Mouse (Mus musculus) kidney, postnatal 4 days (tissue): Measurements from ENCODE around the gene Ankib1.
"Not testable (repeated sequence)": the region's sequence is repeated elsewhere in the genome, so short reads cannot be mapped to it uniquely, and the experiment has no call there.

Source experiments
- DNase-seq, 2 experiments: peaks; one replicate each; pipeline ENCODE4 v3.0.0; 2021; ENCODE audit warnings: mixed read lengths in 2 of 2

Gene Ankib1

GRCm38 (mm10) chr5:3802433-3803291, at the start of gene Ankib1, which contains the start of gene Krit1:
Gene Ankib1 (minus strand): TSS chr5:3802925.
Gene Krit1 (plus strand): TSS chr5:3803184.
- peak; percentile 93 to 95 for DNase-seq

DNA sequence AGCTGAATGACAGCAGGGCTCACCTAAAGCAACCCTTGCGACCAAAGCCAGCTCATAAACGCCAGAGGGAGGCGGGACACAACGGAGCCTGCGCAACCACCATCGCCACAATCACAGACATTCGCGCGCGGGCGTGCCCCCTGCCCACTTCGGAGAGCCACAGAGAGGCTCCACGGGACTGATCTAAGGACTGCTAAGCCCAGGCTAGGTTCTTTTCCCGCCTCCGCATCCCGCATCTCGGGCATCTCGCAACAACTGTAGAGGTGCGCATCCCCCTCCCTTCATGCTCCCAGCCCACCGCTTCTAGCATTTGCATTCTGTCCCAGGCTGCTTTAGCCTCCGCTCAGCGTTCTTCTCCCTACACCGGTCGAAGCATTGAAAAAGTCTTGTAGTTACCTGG, 42.3 kb upstream of the Ankib1 start, which contains the start of gene Lrrd1:
Gene Lrrd1 (plus strand): TSS at position 148 of the 400 bp plus-strand sequence.
- peak; percentile 21 to 39 for DNase-seq

DNA sequence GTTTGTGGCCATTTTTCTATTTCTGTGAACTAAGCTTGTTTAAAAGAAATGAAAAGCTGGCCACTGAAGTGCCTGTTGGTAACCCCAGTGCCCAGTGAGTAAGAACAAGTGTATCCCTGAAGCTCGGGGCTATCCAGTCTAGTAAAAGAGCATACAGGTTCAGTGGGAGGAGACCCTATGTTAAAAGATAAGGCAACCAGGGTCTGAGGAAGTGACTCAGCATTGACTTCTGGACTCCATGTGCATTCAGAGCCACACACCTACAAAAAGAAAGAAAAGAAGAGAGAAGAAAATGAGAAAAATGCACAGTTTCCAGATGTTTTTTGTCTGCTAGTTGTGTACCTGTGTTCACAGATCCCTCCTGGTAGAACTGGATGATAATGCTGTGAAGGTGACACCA, 31.4 kb upstream of the Ankib1 start:
- no peak for DNase-seq

GRCm38 (mm10) chr5:3808472-3808871, 5.7 kb upstream of the Ankib1 start:
- DNase-seq, result no peak

DNA sequence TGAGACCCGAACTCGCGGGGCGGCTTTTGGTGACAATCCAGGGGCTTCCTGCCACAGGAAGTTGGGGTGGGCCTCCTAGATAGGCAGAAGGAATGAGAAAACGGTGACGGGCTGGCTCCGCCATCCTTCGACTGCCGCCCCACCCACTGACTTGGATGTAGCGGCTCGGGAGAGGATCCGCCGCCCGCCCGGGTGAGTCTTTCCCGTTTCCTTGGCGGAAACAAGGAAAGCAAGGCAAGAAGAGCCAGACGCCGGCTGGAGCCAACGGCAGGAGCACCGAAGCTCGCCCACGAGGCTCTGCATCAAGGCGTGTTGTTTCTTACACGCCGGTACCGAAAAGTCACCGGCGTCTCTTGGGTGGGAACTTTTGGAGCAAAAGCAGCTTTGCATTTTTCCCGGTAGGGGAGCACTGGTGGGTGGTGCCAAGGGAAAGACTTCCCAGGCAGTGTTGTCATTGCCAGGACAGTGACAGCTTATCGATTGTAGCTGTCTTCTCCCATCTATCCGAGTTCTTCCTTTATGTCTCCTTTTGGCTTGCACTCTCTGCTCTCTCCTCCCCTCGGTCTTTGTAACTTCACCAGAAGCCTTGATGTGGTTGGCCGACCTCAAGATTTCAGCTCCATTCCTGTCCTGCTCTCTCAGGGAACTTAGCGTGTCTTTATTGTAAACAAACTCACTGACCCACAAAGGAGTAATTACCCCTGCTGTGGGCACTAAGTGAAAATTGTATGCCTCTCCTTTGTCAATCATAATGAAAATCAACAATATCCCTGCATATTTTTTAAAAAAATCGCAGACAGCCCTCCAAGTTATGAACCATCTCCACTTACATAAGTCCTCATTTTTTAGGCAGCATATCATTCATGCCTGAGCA, 804 bp upstream of the Ankib1 start:
- DNase-seq, result no peak

DNA sequence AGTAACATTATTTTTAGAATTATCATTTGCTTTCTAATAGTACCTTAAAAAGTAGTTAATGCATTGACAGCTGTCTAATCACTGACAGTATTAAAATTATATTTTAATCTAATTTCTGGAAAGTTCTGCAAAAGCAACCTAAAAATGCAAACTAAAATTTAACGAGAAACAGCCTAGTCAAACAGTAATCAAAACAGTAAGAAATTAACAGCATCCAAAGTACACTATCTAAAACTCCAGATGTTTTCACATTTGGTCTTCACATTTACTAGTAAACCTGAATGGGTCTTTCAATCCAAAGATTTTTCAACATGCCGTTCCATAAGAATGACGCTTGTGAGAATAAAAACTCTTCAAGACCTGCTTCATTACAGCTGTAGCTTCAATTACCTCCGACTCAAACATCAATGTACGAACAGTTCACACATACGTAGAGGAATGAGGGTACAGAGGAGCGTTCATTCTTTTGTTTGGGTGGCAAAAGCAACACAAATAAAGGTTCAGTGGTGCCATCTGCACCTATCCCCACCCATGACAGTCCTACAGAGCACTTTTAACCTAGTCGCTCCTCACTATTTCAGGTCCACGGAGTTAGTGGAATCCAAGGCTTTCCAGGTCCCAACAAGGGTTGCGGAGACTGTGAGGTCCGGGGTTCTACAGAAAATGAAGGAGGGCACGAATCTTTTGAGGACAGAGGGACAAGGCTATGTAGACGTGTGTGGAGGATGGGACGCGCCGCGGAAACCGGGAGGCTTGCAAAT, 873 bp downstream of the Ankib1 start:
- DNase-seq, result no peak

DNA sequence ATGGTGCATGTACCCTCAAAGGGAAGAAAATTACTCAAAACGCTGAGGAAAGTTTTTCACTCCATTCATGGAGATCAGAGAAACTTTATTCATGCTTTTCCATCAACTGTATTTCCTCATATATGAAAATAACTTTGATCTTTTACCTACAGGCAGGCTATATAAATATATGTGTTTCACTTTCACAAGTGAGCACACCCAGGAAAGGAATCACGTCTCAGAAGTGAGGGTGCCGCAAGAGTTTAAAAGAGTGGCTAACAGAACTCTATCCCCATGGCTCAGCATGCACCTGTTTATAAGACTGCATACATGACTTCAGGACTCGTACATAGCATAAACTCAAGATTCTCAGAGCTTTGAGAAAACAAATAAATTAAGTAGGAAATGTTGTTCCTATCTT, 1.8 kb downstream of the Ankib1 start:
- DNase-seq, result no peak

- DNase-seq, result no peak
Observed at GRCm38 (mm10) chr5:3800041-3800440, 2.7 kb downstream of the Ankib1 start.

DNA sequence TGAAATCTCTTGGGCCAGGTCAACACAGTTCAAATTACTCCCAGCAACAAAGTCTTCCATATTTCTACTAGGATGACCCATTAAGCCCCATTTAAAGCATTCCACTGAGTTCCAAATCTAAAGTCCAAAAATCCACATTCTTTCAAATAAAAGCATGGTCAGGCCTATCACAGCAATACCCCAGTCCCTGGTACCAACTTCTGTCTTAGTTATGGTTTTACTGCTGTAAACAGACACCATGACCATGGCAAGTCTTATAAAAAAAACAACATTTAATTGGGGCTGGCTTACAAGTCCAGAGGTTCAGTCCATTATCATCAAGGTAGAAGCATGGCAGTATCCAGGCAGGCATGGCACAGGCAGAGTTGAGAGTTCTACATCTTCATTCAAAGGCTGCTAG, 4.1 kb downstream of the Ankib1 start:
- DNase-seq, result not testable (repeated sequence)

GRCm38 (mm10) chr5:3797101-3797500, 5.6 kb downstream of the Ankib1 start:
- not testable (repeated sequence) for DNase-seq

- no peak for DNase-seq
Observed at GRCm38 (mm10) chr5:3791048-3791447, 11.7 kb downstream of the Ankib1 start.

DNA sequence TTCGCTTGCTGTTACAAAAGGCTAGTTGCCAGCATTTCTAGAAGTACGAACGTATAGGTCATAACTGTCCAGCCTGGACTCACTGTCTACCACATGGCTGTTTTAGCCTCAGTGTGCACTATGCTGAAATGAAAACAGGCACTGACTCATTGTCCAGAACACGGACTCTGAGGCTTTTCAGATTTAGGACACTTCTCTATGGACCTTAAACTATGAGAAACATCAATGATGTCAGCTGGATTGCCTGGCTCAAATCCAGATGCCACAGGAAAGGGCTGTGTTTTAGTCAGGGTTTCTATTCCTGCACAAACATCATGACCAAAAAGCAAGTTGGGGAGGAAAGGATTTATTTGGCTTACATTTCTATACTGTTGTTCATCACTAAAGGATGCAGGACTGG, 15.2 kb downstream of the Ankib1 start:
- peak; percentile 4 to 7 for DNase-seq

DNA sequence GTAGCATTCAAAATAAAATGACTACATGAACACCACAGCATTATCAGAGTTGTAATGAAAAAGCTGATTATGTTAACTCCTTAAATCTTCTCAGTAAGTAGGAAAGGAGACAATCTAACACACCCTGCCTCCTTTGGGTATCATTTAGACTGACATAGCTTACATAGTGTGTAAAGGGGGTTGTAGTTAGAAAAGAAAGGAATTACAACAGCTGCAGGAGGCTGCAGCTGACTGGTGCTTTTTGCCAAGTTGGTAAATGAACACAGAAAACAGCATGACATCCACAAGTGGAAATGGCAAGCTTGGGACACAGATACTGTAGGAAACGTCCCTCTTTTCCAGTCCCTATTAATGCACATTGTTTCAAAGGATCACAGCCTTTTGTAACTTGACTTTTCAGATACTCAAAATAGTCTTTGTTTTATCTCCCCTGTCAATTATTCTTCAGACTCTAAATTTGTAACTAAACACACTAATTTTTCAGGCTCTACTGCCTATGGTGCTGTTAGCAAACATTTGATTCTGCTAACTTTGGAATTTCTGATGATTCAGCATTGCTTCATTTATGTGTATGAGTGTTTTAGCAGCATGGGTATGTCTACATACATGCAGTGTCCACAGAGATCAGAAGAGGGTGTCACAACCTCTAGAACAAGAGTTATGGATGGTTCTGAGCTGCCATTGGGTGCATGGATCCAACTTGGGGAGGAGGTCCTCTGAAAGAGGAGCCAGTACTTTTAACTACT, 17.8 kb downstream of the Ankib1 start:
- no peak for DNase-seq

DNA sequence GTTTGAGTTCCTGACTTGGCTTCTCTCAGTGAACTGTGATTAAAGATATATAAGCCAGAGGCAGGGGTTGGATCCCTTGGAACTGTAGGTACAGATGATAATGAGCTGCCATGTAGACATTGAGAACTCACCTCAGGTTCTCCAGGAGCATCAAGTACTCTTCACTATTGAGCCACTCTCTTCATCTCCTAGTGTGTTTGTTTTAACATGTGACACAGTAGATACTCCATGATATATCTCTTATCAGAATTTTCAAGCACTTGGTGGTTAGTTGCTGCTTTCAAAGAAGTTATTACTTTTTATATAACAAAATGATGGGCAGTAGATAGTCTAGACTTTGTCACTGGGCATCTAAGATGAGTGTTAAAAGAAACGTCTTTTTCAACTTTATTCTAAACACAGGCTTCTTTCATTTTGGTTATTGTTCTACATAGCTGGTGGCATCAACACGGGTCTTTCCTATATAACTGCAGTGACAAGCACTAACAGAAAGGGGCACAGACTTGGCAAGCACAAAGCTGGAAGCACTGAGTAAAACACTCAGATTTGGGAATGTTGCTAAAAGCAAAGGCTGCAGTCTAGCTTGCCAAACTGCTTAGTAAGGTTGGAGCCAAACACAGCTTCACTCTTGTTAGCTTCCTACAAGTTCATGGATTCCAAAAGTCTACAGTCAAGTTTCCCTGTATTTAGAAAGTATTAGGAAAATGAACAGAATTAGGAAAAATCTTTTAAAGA, 18.6 kb downstream of the Ankib1 start:
- no peak for DNase-seq

GRCm38 (mm10) chr5:3782670-3783069, 20.1 kb downstream of the Ankib1 start:
- DNase-seq, result peak; percentile 3 to 16

GRCm38 (mm10) chr5:3772017-3772416, 30.7 kb downstream of the Ankib1 start:
- DNase-seq, result no peak

DNA sequence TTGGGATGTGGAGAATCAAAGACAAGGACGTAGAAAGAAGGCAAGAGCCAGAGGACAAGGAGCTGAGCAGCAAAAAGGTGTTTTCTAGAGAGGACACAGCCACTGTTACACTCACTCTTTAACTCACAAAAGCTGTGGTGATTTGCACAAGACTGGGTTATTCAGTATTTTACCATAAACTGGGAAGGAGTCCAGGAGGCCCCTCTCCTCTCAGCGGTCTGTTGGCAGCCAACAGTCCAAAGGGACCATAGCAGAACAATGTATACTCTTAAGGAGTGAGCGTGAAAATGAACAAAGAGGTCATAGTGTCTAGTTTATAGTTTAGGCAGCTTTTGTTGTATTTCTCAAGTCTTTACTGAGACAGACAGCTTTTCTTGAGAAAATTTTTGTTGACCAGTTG, 31.2 kb downstream of the Ankib1 start:
- DNase-seq, result no peak

DNA sequence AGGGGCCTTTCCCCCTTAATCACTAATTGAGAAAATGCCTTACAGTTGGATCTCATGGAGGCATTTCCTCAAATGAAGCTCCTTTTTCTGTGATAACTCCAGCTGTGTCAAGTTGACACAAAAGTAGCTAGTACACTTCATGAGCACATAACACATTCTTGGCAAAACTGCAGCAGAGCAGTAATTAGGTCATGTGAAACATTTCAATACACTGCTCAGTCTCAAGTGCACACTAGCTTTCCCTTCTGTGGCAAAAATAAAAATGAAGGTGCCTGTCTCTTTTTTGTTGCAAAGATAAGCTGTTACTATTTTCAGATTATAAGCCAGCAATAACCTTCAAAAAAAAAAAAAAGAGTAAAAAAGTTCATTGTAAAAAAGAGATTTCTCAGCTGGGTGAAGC, 52.2 kb downstream of the Ankib1 start:
- DNase-seq, result not testable (repeated sequence)

- peak; percentile 14 to 21 for DNase-seq
Observed at GRCm38 (mm10) chr5:3732846-3733245, 69.9 kb downstream of the Ankib1 start.

DNA sequence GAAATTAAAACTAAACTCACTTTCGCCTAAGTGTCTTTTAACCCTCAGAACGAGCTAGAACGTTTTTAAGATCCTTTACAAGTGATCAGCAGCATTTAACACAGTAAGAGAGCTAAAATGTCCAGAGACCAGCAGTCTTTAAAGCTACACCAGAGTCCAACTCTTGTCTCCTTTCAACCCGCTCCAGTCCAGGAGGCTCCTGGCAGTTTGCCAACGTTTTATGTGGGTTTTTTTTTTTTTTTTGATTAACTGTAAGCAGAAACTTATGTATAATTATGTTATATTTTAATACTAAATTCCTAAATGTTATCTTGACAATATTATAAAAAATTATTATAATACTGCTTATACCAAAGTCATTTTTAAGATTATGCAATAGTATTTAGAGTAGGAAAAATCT, 73.9 kb downstream of the Ankib1 start:
- DNase-seq, result peak; percentile 17 to 26

GRCm38 (mm10) chr5:3725491-3725890, 77.2 kb downstream of the Ankib1 start:
- no peak for DNase-seq
